Mouse (Mus musculus): Measurements from ENCODE around the gene Pecam1.
"Not testable (repeated sequence)": the region's sequence is repeated elsewhere in the genome, so short reads cannot be mapped to it uniquely, and the experiment has no call there.

- TF ChIP-seq CTCF, EP300 (IDR thresholded peaks at IDR 0.05; ENCODE audit: low read depth): not testable (repeated sequence)
Measured at GRCm38 (mm10) chr11:106724916-106725235, 25.6 kb downstream of the Pecam1 start.
